Mouse (Mus musculus) lung, embryonic 15.5 days (tissue): ENCODE measurements at regions not wholly inside any gene's neighbourhood (a gene's known extent, or its start where the extent isn't known, plus 50 kb on each side); places are given as distances from the start of the nearest gene placed in this dataset.

Source experiments
- ATAC-seq: fragments of 200-750 bp; cut with Nextera tagmentation; 2 replicates; pipeline ENCODE4 v1.8.0; 2017; ENCODE audit warnings: moderate number of reproducible peaks, borderline replicate concordance; ENCODE audit not compliant: low FRiP score, low TSS enrichment; ENCODE audit errors: extremely low read depth
- H3K27ac ChIP-seq: fragments of 300-500 bp; sonication (generic); 2 replicates; pipeline ENCODE4 v1.5.1; 2015; ENCODE audit warnings: moderate library complexity, mild to moderate bottlenecking, inconsistent platforms
- H3K27me3 ChIP-seq: fragments of 300-500 bp; sonication (generic); 2 replicates; pipeline ENCODE4 v1.6.1; 2015; ENCODE audit warnings: inconsistent platforms
- H3K36me3 ChIP-seq: fragments of 300-500 bp; sonication (generic); 2 replicates; pipeline ENCODE4 v1.6.1; 2015; ENCODE audit warnings: inconsistent platforms
- H3K4me1 ChIP-seq: fragments of 300-500 bp; sonication (generic); 2 replicates; pipeline ENCODE4 v1.6.1; 2015; ENCODE audit warnings: inconsistent platforms
- H3K4me2 ChIP-seq: fragments of 300-500 bp; sonication (generic); 2 replicates; pipeline ENCODE4 v1.6.1; 2015; ENCODE audit warnings: inconsistent platforms, mild to moderate bottlenecking, moderate library complexity
- H3K4me3 ChIP-seq: fragments of 300-500 bp; sonication (generic); 2 replicates; pipeline ENCODE4 v1.5.1; 2015; ENCODE audit warnings: mild to moderate bottlenecking, inconsistent platforms
- H3K9ac ChIP-seq: fragments of 300-500 bp; sonication (generic); 2 replicates; pipeline ENCODE4 v1.6.1; 2015; ENCODE audit warnings: inconsistent platforms
- H3K9me3 ChIP-seq: fragments of 300-500 bp; sonication (generic); 2 replicates; pipeline ENCODE4 v1.6.1; 2016; ENCODE audit warnings: inconsistent platforms
- WGBS: fragments of 180-500 bp; shearing (Covaris S2); methylation state at CpG from one replicate; pipeline ENCODE4 v1.1.7; 2015; 5-methylcytosine and 5-hydroxymethylcytosine counted together

GRCm38 (mm10) chr13:53996867-53997266 lies 58.6 kb downstream of the Drd1 start:
- Histone ChIP-seq H3K4me2 (no peak overlapping the region), H3K36me3 (no peaks in the 10 kb centered on the region), H3K4me1 (no peaks in the 10 kb centered on the region), H3K9ac (no peak overlapping the region), H3K27ac (no peak overlapping the region), H3K9me3 (no peaks in the 10 kb centered on the region), H3K27me3 (no peaks in the 10 kb centered on the region), H3K4me3 (no peak overlapping the region)
- ATAC-seq: peak; percentile 69; the same call in 1 of the 2 replicates
- WGBS: 20% methylated on average over 1 of the region's 1 CpGs

GRCm38 (mm10) chr13:53992863-53993451 lies 62.5 kb downstream of the Drd1 start:
- no peak overlapping the region for H3K4me2 ChIP-seq

GRCm38 (mm10) chr13:53979226-53979625 lies 76.3 kb downstream of the Drd1 start:
- no peak overlapping the region for H3K27ac ChIP-seq
- no peaks in the 10 kb centered on the region for H3K4me1 ChIP-seq
- H3K36me3 ChIP-seq: no peaks in the 10 kb centered on the region
- ATAC-seq: no peak
- H3K4me3 ChIP-seq: no peak overlapping the region
- no peak overlapping the region for H3K4me2 ChIP-seq
- WGBS: 23% methylated on average over 2 of the region's 2 CpGs
- H3K9ac ChIP-seq: no peak overlapping the region
- H3K27me3 ChIP-seq: no peaks in the 10 kb centered on the region
- H3K9me3 ChIP-seq: no peaks in the 10 kb centered on the region

More at GRCm38 (mm10) chr13:53992863-53993451, 62.5 kb downstream of the Drd1 start:
- Histone ChIP-seq H3K4me1 (no peaks in the 10 kb centered on the region), H3K4me3 (no peak overlapping the region), H3K36me3 (no peaks in the 10 kb centered on the region), H3K9ac (no peak overlapping the region), H3K9me3 (no peaks in the 10 kb centered on the region), H3K27ac (no peak overlapping the region), H3K27me3 (no peaks in the 10 kb centered on the region)
- WGBS: 29% methylated on average over 7 of the region's 7 CpGs
- ATAC-seq: no peak

- H3K4me1 ChIP-seq: no peaks in the 10 kb centered on the region
- no peaks in the 10 kb centered on the region for H3K9me3 ChIP-seq
- no peaks in the 10 kb centered on the region for H3K27me3 ChIP-seq
- WGBS: 69% methylated on average over 2 of the region's 2 CpGs
- H3K9ac ChIP-seq: no peak overlapping the region
- no peaks in the 10 kb centered on the region for H3K36me3 ChIP-seq
- H3K27ac ChIP-seq: no peak overlapping the region
- H3K4me2 ChIP-seq: no peak overlapping the region
- no peak for ATAC-seq
- no peak overlapping the region for H3K4me3 ChIP-seq
Measured at GRCm38 (mm10) chr13:53969421-53969820, 86.1 kb downstream of the Drd1 start.

- Histone ChIP-seq H3K27ac (no peak overlapping the region), H3K27me3 (no peaks in the 10 kb centered on the region), H3K36me3 (no peaks in the 10 kb centered on the region), H3K4me2 (no peak overlapping the region), H3K4me3 (no peak overlapping the region), H3K4me1 (no peaks in the 10 kb centered on the region), H3K9ac (no peak overlapping the region), H3K9me3 (no peaks in the 10 kb centered on the region)
- WGBS: 83% methylated on average over 15 of the region's 15 CpGs
- ATAC-seq: no peak
Measured at GRCm38 (mm10) chr13:53956167-53956566, 99.3 kb downstream of the Drd1 start.

- Histone ChIP-seq H3K4me1 (no peaks in the 10 kb centered on the region), H3K9me3 (no peaks in the 10 kb centered on the region), H3K9ac (no peak overlapping the region), H3K27ac (no peak overlapping the region), H3K36me3 (no peaks in the 10 kb centered on the region), H3K4me3 (no peak overlapping the region), H3K27me3 (no peaks in the 10 kb centered on the region), H3K4me2 (no peak overlapping the region)
- ATAC-seq: no peak
- 2% methylated on average over 4 of the region's 4 CpGs for WGBS
Measured at GRCm38 (mm10) chr13:53948056-53948455, 107.4 kb downstream of the Drd1 start.

GRCm38 (mm10) chr13:53945681-53946080 lies 109.8 kb downstream of the Drd1 start:
- H3K9me3 ChIP-seq: no peaks in the 10 kb centered on the region
- H3K9ac ChIP-seq: no peak overlapping the region
- H3K4me3 ChIP-seq: no peak overlapping the region
- no peak overlapping the region for H3K4me2 ChIP-seq
- 46% methylated on average over 5 of the region's 5 CpGs for WGBS
- no peaks in the 10 kb centered on the region for H3K4me1 ChIP-seq
- no peaks in the 10 kb centered on the region for H3K27me3 ChIP-seq
- ATAC-seq: no peak
- no peak overlapping the region for H3K27ac ChIP-seq
- H3K36me3 ChIP-seq: no peaks in the 10 kb centered on the region

GRCm38 (mm10) chr13:53941005-53941747 lies 114.3 kb downstream of the Drd1 start:
- Histone ChIP-seq H3K27me3 (no peaks in the 10 kb centered on the region), H3K9me3 (no peaks in the 10 kb centered on the region), H3K27ac (no peak overlapping the region), H3K9ac (no peak overlapping the region), H3K4me2 (no peak overlapping the region), H3K36me3 (no peaks in the 10 kb centered on the region), H3K4me3 (no peak overlapping the region), H3K4me1 (no peaks in the 10 kb centered on the region)
- ATAC-seq: no peak
- WGBS: 85% methylated on average over 13 of the region's 13 CpGs

- Histone ChIP-seq H3K27ac (no peak overlapping the region), H3K4me1 (no peaks in the 10 kb centered on the region), H3K27me3 (no peaks in the 10 kb centered on the region), H3K4me3 (no peak overlapping the region), H3K9me3 (no peaks in the 10 kb centered on the region), H3K9ac (no peak overlapping the region), H3K4me2 (no peak overlapping the region), H3K36me3 (no peaks in the 10 kb centered on the region)
- 84% methylated on average over 14 of the region's 14 CpGs for WGBS
- no peak for ATAC-seq
Measured at GRCm38 (mm10) chr13:53935174-53935699, 120.3 kb downstream of the Drd1 start.

GRCm38 (mm10) chr13:53934457-53934856 lies 121.0 kb downstream of the Drd1 start:
- Histone ChIP-seq H3K9ac (no peak overlapping the region), H3K9me3 (no peaks in the 10 kb centered on the region), H3K4me1 (no peaks in the 10 kb centered on the region), H3K4me3 (no peak overlapping the region), H3K27ac (no peak overlapping the region), H3K4me2 (no peak overlapping the region), H3K36me3 (no peaks in the 10 kb centered on the region), H3K27me3 (no peaks in the 10 kb centered on the region)
- no peak for ATAC-seq
- 68% methylated on average over 6 of the region's 6 CpGs for WGBS

- H3K9ac ChIP-seq: no peak overlapping the region
- WGBS: 58% methylated on average over 4 of the region's 4 CpGs
Measured at GRCm38 (mm10) chr13:53926128-53926527, 129.4 kb downstream of the Drd1 start.

GRCm38 (mm10) chr13:53924433-53924832 lies 131.1 kb downstream of the Drd1 start:
- H3K4me3 ChIP-seq: no peak overlapping the region
- no peak overlapping the region for H3K9ac ChIP-seq
- no peak overlapping the region for H3K27ac ChIP-seq
- no peaks in the 10 kb centered on the region for H3K27me3 ChIP-seq
- no peak for ATAC-seq
- H3K4me2 ChIP-seq: no peak overlapping the region
- peaks cover 18% of the 10 kb centered on the region for H3K4me1 ChIP-seq
- no peaks in the 10 kb centered on the region for H3K36me3 ChIP-seq
- no peaks in the 10 kb centered on the region for H3K9me3 ChIP-seq
- WGBS: 77% methylated on average over 4 of the region's 4 CpGs

More at GRCm38 (mm10) chr13:53926128-53926527, 129.4 kb downstream of the Drd1 start:
- H3K36me3 ChIP-seq: no peaks in the 10 kb centered on the region
- H3K4me3 ChIP-seq: no peak overlapping the region
- 0 out of 2 replicates have a peak, but pooled peaks cover 5% of the 10 kb centered on the region for H3K4me1 ChIP-seq
- no peak for ATAC-seq
- no peak overlapping the region for H3K27ac ChIP-seq
- H3K4me2 ChIP-seq: no peak overlapping the region
- no peaks in the 10 kb centered on the region for H3K27me3 ChIP-seq
- H3K9me3 ChIP-seq: no peaks in the 10 kb centered on the region
